Mouse (Mus musculus): ENCODE measurements around the gene Mogat2.

Mogat2 gene

GRCm38 (mm10) chr7:99234916-99235315 is 3.5 kb downstream of the Mogat2 start:
- no peak for DNase-seq

- DNase-seq: peak; percentile 13
Observed at GRCm38 (mm10) chr7:99232571-99232970, 5.8 kb downstream of the Mogat2 start.

GRCm38 (mm10) chr7:99230061-99230747 is 8.2 kb downstream of the Mogat2 start:
- no peak for DNase-seq

- DNase-seq: peak; percentile 13
Observed at GRCm38 (mm10) chr7:99229411-99229810, 9.0 kb downstream of the Mogat2 start.

- DNase-seq: no peak
Observed at GRCm38 (mm10) chr7:99228825-99229224, 9.6 kb downstream of the Mogat2 start.

GRCm38 (mm10) chr7:99227267-99227666 is 11.2 kb downstream of the Mogat2 start:
- no peak for DNase-seq

GRCm38 (mm10) chr7:99226662-99227061 is 11.8 kb downstream of the Mogat2 start:
- no peak for DNase-seq

- DNase-seq: no peak
Observed at GRCm38 (mm10) chr7:99225421-99225820, 13.0 kb downstream of the Mogat2 start.

GRCm38 (mm10) chr7:99224648-99225190 is 13.7 kb downstream of the Mogat2 start:
- DNase-seq: no peak

GRCm38 (mm10) chr7:99224225-99224624 is 14.2 kb downstream of the Mogat2 start:
- DNase-seq: no peak

- no peak for DNase-seq
Observed at GRCm38 (mm10) chr7:99217338-99218074, 20.9 kb downstream of the Mogat2 start.

- no peak for DNase-seq
Observed at GRCm38 (mm10) chr7:99215347-99215855, 23.0 kb downstream of the Mogat2 start.

- no peak for DNase-seq
Observed at GRCm38 (mm10) chr7:99214621-99215185, 23.7 kb downstream of the Mogat2 start.

- DNase-seq: no peak
Observed at GRCm38 (mm10) chr7:99213686-99214085, 24.7 kb downstream of the Mogat2 start.

- DNase-seq: no peak
Observed at GRCm38 (mm10) chr7:99213056-99213455, 25.4 kb downstream of the Mogat2 start.

GRCm38 (mm10) chr7:99208704-99209103 is 29.7 kb downstream of the Mogat2 start:
- DNase-seq: no peak

GRCm38 (mm10) chr7:99206364-99206763 is 32.1 kb downstream of the Mogat2 start:
- DNase-seq: no peak

GRCm38 (mm10) chr7:99202163-99202562 is 36.3 kb downstream of the Mogat2 start:
- DNase-seq: no peak

- no peak for DNase-seq
Observed at GRCm38 (mm10) chr7:99200290-99200689, 38.1 kb downstream of the Mogat2 start.

GRCm38 (mm10) chr7:99199451-99200175 is 38.8 kb downstream of the Mogat2 start:
- DNase-seq: no peak

GRCm38 (mm10) chr7:99198811-99199210 is 39.6 kb downstream of the Mogat2 start:
- DNase-seq: no peak

- DNase-seq: no peak
Observed at GRCm38 (mm10) chr7:99194511-99194910, 43.9 kb downstream of the Mogat2 start.

GRCm38 (mm10) chr7:99193926-99194325 is 44.5 kb downstream of the Mogat2 start:
- no peak for DNase-seq

Data from thymus, postnatal 14 days (tissue).